Mouse (Mus musculus): ENCODE data around the gene Exosc10.

- TF ChIP-seq CTCF (IDR thresholded peaks at IDR 0.05; ENCODE audit: borderline replicate concordance, control insufficient read depth, extremely low read depth, insufficient read depth, low read length, poor library complexity) (no peak), POLR2A (IDR thresholded peaks at IDR 0.05; ENCODE audit: control insufficient read depth, extremely low read depth, insufficient read depth, low read length, poor library complexity) (no peak)
Measured at GRCm38 (mm10) chr4:148527158-148527910, 30.9 kb upstream of the Exosc10 start.
